Mouse (Mus musculus): ENCODE data around the gene Hoxd12. TPM values are rescaled to one million over a fixed set of nuclear protein-coding genes. Genes with fewer than 3 reads are reported as not detected.

Hoxd12 gene
- not detected in 2 replicates for polyA plus RNA-seq (2015; fragmentation: Nextera tagmentation; extraction: Ambion mirVana)

GRCm38 (mm10) chr2:74674881-74675665 lies at the start of gene Hoxd12:
Hoxd12 (plus strand) TSS chr2:74675013.
- no peaks in the 10 kb centered on the region for H3K4me1 ChIP-seq (replicated peaks; ENCODE audit: control insufficient read depth, insufficient read depth, low read length)
- H3K4me3 ChIP-seq (ENCODE audit: low read length), result no peak within 1 kb of the TSS
- no peak within 1 kb of the TSS for H3K9ac ChIP-seq (ENCODE audit: low read length)
- H3K36me3 ChIP-seq (ENCODE audit: control insufficient read depth, insufficient read depth, low read length), result no peaks in the 10 kb centered on the region
- H3K27me3 ChIP-seq (ENCODE audit: control insufficient read depth, insufficient read depth, low read depth, low read length), result peaks cover 97% of the 10 kb centered on the region
- H3K4me2 ChIP-seq (ENCODE audit: low read depth, low read length), result no peak within 1 kb of the TSS
- no peak for ATAC-seq (ENCODE audit: low read depth)
- H3K9me3 ChIP-seq (ENCODE audit: control insufficient read depth, low read length), result no peaks in the 10 kb centered on the region
- 2% methylated on average over 47 of the region's 47 CpGs for WGBS
- no peak within 1 kb of the TSS for H3K27ac ChIP-seq (ENCODE audit: low read length)

- WGBS, result 64% methylated on average over 4 of the region's 4 CpGs
Observed at GRCm38 (mm10) chr2:74635412-74635811, 39.4 kb upstream of the Hoxd12 start.

GRCm38 (mm10) chr2:74642431-74642830 lies 32.4 kb upstream of the Hoxd12 start:
- Histone ChIP-seq H3K9ac (ENCODE audit: low read length) (no peak overlapping the region), H3K4me2 (ENCODE audit: low read depth, low read length) (no peak overlapping the region), H3K4me3 (ENCODE audit: low read length) (no peak overlapping the region), H3K9me3 (ENCODE audit: control insufficient read depth, low read length) (no peaks in the 10 kb centered on the region), H3K27me3 (ENCODE audit: control insufficient read depth, insufficient read depth, low read depth, low read length) (peaks cover 36% of the 10 kb centered on the region), H3K36me3 (ENCODE audit: control insufficient read depth, insufficient read depth, low read length) (no peaks in the 10 kb centered on the region), H3K4me1 (replicated peaks; ENCODE audit: control insufficient read depth, insufficient read depth, low read length) (no peaks in the 10 kb centered on the region), H3K27ac (ENCODE audit: low read length) (no peak overlapping the region)
- 75% methylated on average over 5 of the region's 5 CpGs for WGBS
- no peak for ATAC-seq (ENCODE audit: low read depth)

More at GRCm38 (mm10) chr2:74635412-74635811, 39.4 kb upstream of the Hoxd12 start:
- Histone ChIP-seq H3K4me3 (ENCODE audit: low read length) (no peak overlapping the region), H3K4me2 (ENCODE audit: low read depth, low read length) (no peak overlapping the region), H3K27ac (ENCODE audit: low read length) (no peak overlapping the region), H3K9ac (ENCODE audit: low read length) (no peak overlapping the region), H3K4me1 (replicated peaks; ENCODE audit: control insufficient read depth, insufficient read depth, low read length) (no peaks in the 10 kb centered on the region), H3K9me3 (ENCODE audit: control insufficient read depth, low read length) (no peaks in the 10 kb centered on the region), H3K36me3 (ENCODE audit: control insufficient read depth, insufficient read depth, low read length) (no peaks in the 10 kb centered on the region), H3K27me3 (ENCODE audit: control insufficient read depth, insufficient read depth, low read depth, low read length) (no peaks in the 10 kb centered on the region)
- ATAC-seq (ENCODE audit: low read depth), result no peak

- no peak overlapping the region for H3K9ac ChIP-seq (ENCODE audit: low read length)
- no peak overlapping the region for H3K4me3 ChIP-seq (ENCODE audit: low read length)
- no peak for ATAC-seq (ENCODE audit: low read depth)
- no peak overlapping the region for H3K4me2 ChIP-seq (ENCODE audit: low read depth, low read length)
- H3K36me3 ChIP-seq (ENCODE audit: control insufficient read depth, insufficient read depth, low read length), result no peaks in the 10 kb centered on the region
- H3K27me3 ChIP-seq (ENCODE audit: control insufficient read depth, insufficient read depth, low read depth, low read length), result peaks cover 68% of the 10 kb centered on the region
- no peaks in the 10 kb centered on the region for H3K9me3 ChIP-seq (ENCODE audit: control insufficient read depth, low read length)
- 75% methylated on average over 3 of the region's 3 CpGs for WGBS
- no peak overlapping the region for H3K27ac ChIP-seq (ENCODE audit: low read length)
- no peaks in the 10 kb centered on the region for H3K4me1 ChIP-seq (replicated peaks; ENCODE audit: control insufficient read depth, insufficient read depth, low read length)
Observed at GRCm38 (mm10) chr2:74645631-74646030, 29.2 kb upstream of the Hoxd12 start.

GRCm38 (mm10) chr2:74647082-74647864 lies 27.5 kb upstream of the Hoxd12 start:
- H3K4me3 ChIP-seq (ENCODE audit: low read length), result no peak overlapping the region
- 14% methylated on average over 7 of the region's 7 CpGs for WGBS
- no peak overlapping the region for H3K27ac ChIP-seq (ENCODE audit: low read length)
- peaks cover 84% of the 10 kb centered on the region for H3K27me3 ChIP-seq (ENCODE audit: control insufficient read depth, insufficient read depth, low read depth, low read length)
- ATAC-seq (ENCODE audit: low read depth), result no peak
- H3K9me3 ChIP-seq (ENCODE audit: control insufficient read depth, low read length), result no peaks in the 10 kb centered on the region
- H3K4me2 ChIP-seq (ENCODE audit: low read depth, low read length), result no peak overlapping the region
- H3K9ac ChIP-seq (ENCODE audit: low read length), result no peak overlapping the region
- no peaks in the 10 kb centered on the region for H3K36me3 ChIP-seq (ENCODE audit: control insufficient read depth, insufficient read depth, low read length)
- H3K4me1 ChIP-seq (replicated peaks; ENCODE audit: control insufficient read depth, insufficient read depth, low read length), result no peaks in the 10 kb centered on the region

- H3K36me3 ChIP-seq (ENCODE audit: control insufficient read depth, insufficient read depth, low read length), result no peaks in the 10 kb centered on the region
- peaks cover 5% of the 10 kb centered on the region for H3K4me1 ChIP-seq (replicated peaks; ENCODE audit: control insufficient read depth, insufficient read depth, low read length)
- no peak for ATAC-seq (ENCODE audit: low read depth)
- no peaks in the 10 kb centered on the region for H3K9me3 ChIP-seq (ENCODE audit: control insufficient read depth, low read length)
- no peak overlapping the region for H3K4me2 ChIP-seq (ENCODE audit: low read depth, low read length)
- no peak overlapping the region for H3K9ac ChIP-seq (ENCODE audit: low read length)
- WGBS, result 37% methylated on average over 2 of the region's 2 CpGs
- H3K27me3 ChIP-seq (ENCODE audit: control insufficient read depth, insufficient read depth, low read depth, low read length), result peaks cover 87% of the 10 kb centered on the region
- no peak overlapping the region for H3K27ac ChIP-seq (ENCODE audit: low read length)
- H3K4me3 ChIP-seq (ENCODE audit: low read length), result no peak overlapping the region
Observed at GRCm38 (mm10) chr2:74652996-74653340, 21.8 kb upstream of the Hoxd12 start.

GRCm38 (mm10) chr2:74653781-74654535 lies 20.9 kb upstream of the Hoxd12 start:
- no peaks in the 10 kb centered on the region for H3K36me3 ChIP-seq (ENCODE audit: control insufficient read depth, insufficient read depth, low read length)
- no peak for ATAC-seq (ENCODE audit: low read depth)
- H3K9me3 ChIP-seq (ENCODE audit: control insufficient read depth, low read length), result no peaks in the 10 kb centered on the region
- H3K4me2 ChIP-seq (ENCODE audit: low read depth, low read length), result no peak overlapping the region
- peaks cover 5% of the 10 kb centered on the region for H3K4me1 ChIP-seq (replicated peaks; ENCODE audit: control insufficient read depth, insufficient read depth, low read length)
- H3K9ac ChIP-seq (ENCODE audit: low read length), result no peak overlapping the region
- H3K27ac ChIP-seq (ENCODE audit: low read length), result no peak overlapping the region
- H3K4me3 ChIP-seq (ENCODE audit: low read length), result no peak overlapping the region
- peaks cover 82% of the 10 kb centered on the region for H3K27me3 ChIP-seq (ENCODE audit: control insufficient read depth, insufficient read depth, low read depth, low read length)
- 15% methylated on average over 17 of the region's 17 CpGs for WGBS

GRCm38 (mm10) chr2:74654743-74655419 lies 19.9 kb upstream of the Hoxd12 start:
- Histone ChIP-seq H3K36me3 (ENCODE audit: control insufficient read depth, insufficient read depth, low read length) (no peaks in the 10 kb centered on the region), H3K4me2 (ENCODE audit: low read depth, low read length) (no peak overlapping the region), H3K27me3 (ENCODE audit: control insufficient read depth, insufficient read depth, low read depth, low read length) (peaks cover 82% of the 10 kb centered on the region), H3K9me3 (ENCODE audit: control insufficient read depth, low read length) (no peaks in the 10 kb centered on the region), H3K4me1 (replicated peaks; ENCODE audit: control insufficient read depth, insufficient read depth, low read length) (peaks cover 5% of the 10 kb centered on the region), H3K9ac (ENCODE audit: low read length) (no peak overlapping the region), H3K27ac (ENCODE audit: low read length) (no peak overlapping the region), H3K4me3 (ENCODE audit: low read length) (no peak overlapping the region; the same call in 1 of the 2 replicates)
- 6% methylated on average over 20 of the region's 20 CpGs for WGBS
- peak; percentile 17; the same call in 1 of the 2 replicates for ATAC-seq (ENCODE audit: low read depth)
